Mouse (Mus musculus): ENCODE results near the gene Ssxb2. TPM values are rescaled to one million over a fixed set of nuclear protein-coding genes. Genes with fewer than 3 reads are reported as not detected.
"Not testable (repeated sequence)": the region's sequence is repeated elsewhere in the genome, so short reads cannot be mapped to it uniquely, and the experiment has no call there.

Gene Ssxb2
- total RNA-seq (2017): not detected in 2 replicates

GRCm38 (mm10) chrX:8461626-8462025 is at the start of gene Ssxb2:
TSS of gene Ssxb2 (minus strand) at chrX:8461726.
- not testable (repeated sequence) for ATAC-seq (replicated peaks in 1 of 2; ENCODE audit: insufficient read depth in 1 of 2, low FRiP score in 2 of 2, low TSS enrichment in 1 of 2, low read depth in 1 of 2, poor library complexity in 2 of 2, severe bottlenecking in 2 of 2)

- ATAC-seq (replicated peaks in 1 of 2; ENCODE audit: insufficient read depth in 1 of 2, low FRiP score in 2 of 2, low TSS enrichment in 1 of 2, low read depth in 1 of 2, poor library complexity in 2 of 2, severe bottlenecking in 2 of 2): not testable (repeated sequence)
Measured at GRCm38 (mm10) chrX:8413005-8413404, 48.5 kb downstream of the Ssxb2 start, which contains the start of gene Ssxb1. TSS of gene Ssxb1 (plus strand) at chrX:8413305.

Other genes with a start within 250 kb of the Ssxb2 start
- gene Ftsj1, start 209.3 kb downstream of the Ssxb2 start, total RNA-seq (2017): 17.3 and 25.9 TPM in 2 replicates
- gene Slc38a5, start 190.6 kb downstream of the Ssxb2 start, total RNA-seq (2017): 1.6 and 6.6 TPM in 2 replicates
- 1.3 TPM in 1 of 2 replicates, not detected in the other for gene Ssxb10, start 134.3 kb downstream of the Ssxb2 start, total RNA-seq (2017)
- not detected in 2 replicates for gene Ssxb9, start 94.7 kb downstream of the Ssxb2 start, total RNA-seq (2017)
- gene Ssxb1, start 48.4 kb downstream of the Ssxb2 start, total RNA-seq (2017): not detected in 2 replicates
- gene Gm14459, start 63.2 kb upstream of the Ssxb2 start, total RNA-seq (2017): not detected in 2 replicates
- not detected in 2 replicates for gene Ssxb6, start 86.5 kb upstream of the Ssxb2 start, total RNA-seq (2017)
- not detected in 2 replicates for gene Ssxb3, start 130.1 kb upstream of the Ssxb2 start, total RNA-seq (2017)
- not detected in 2 replicates for gene Ssxb8, start 229.1 kb upstream of the Ssxb2 start, total RNA-seq (2017)